Mouse (Mus musculus) midbrain, embryonic 16.5 days (tissue): Measurements from ENCODE around the gene Gucy1b1. TPM values are rescaled to one million over a fixed set of nuclear protein-coding genes. Genes with fewer than 3 reads are reported as not detected.

Experiments used
- ATAC-seq: fragments of 200-750 bp; cut with Nextera tagmentation; 2 replicates; pipeline ENCODE4 v1.8.0; 2017; ENCODE audit warnings: moderate TSS enrichment
- H3K27ac ChIP-seq: fragments of 300-500 bp; sonication (generic); 2 replicates; pipeline ENCODE4 v1.5.1; 2014; ENCODE audit warnings: mild to moderate bottlenecking, low read length, mixed read lengths
- H3K27me3 ChIP-seq: fragments of 300-500 bp; sonication (generic); 2 replicates; pipeline ENCODE4 v1.6.1; 2014; ENCODE audit warnings: low read depth, low read length, mixed read lengths; ENCODE audit not compliant: control insufficient read depth, insufficient read depth
- H3K36me3 ChIP-seq: fragments of 300-500 bp; sonication (generic); 2 replicates; pipeline ENCODE4 v1.6.1; 2014; ENCODE audit warnings: mild to moderate bottlenecking, low read length, moderate library complexity, mixed read lengths; ENCODE audit not compliant: control insufficient read depth, insufficient read depth
- H3K4me1 ChIP-seq: fragments of 300-500 bp; sonication (generic); 2 replicates; pipeline ENCODE4 v1.6.1; 2014; ENCODE audit warnings: mild to moderate bottlenecking, low read length, mixed read lengths; ENCODE audit not compliant: control insufficient read depth, insufficient read depth
- H3K4me2 ChIP-seq: fragments of 300-500 bp; sonication (generic); 2 replicates; pipeline ENCODE4 v1.6.1; 2014; ENCODE audit warnings: mild to moderate bottlenecking, low read length, mixed read lengths
- H3K4me3 ChIP-seq: fragments of 300-500 bp; sonication (generic); 2 replicates; pipeline ENCODE4 v1.5.1; 2014; ENCODE audit warnings: low read depth, mild to moderate bottlenecking, low read length, moderate library complexity, mixed read lengths
- H3K9ac ChIP-seq: fragments of 300-500 bp; sonication (generic); 2 replicates; pipeline ENCODE4 v1.6.1; 2014; ENCODE audit warnings: low read depth, low read length, mixed read lengths
- H3K9me3 ChIP-seq: fragments of 300-500 bp; sonication (generic); replicated peaks from 2 replicates; pipeline ENCODE4 v1.6.1; 2014; ENCODE audit warnings: mild to moderate bottlenecking, low read length, mixed read lengths; ENCODE audit not compliant: control insufficient read depth, poor library complexity, severe bottlenecking
- WGBS: fragments of 180-500 bp; shearing (Covaris S2); extraction: QIAGEN DNeasy Blood & Tissue Kit; methylation state at CpG from one replicate; pipeline ENCODE4 v1.1.7; 2014; 5-methylcytosine and 5-hydroxymethylcytosine counted together
- polyA plus RNA-seq: library from polyadenylated mRNA; unstranded; fragments of >200 nt; fragmentation: Nextera tagmentation; extraction: Ambion mirVana; gene quantifications from 2 replicates; pipeline ENCODE4 v1.2.1, GENCODE M21; 2015

Gene Gucy1b1
- polyA plus RNA-seq, 1 experiment from 2014 or later, result 65.9 TPM

DNA sequence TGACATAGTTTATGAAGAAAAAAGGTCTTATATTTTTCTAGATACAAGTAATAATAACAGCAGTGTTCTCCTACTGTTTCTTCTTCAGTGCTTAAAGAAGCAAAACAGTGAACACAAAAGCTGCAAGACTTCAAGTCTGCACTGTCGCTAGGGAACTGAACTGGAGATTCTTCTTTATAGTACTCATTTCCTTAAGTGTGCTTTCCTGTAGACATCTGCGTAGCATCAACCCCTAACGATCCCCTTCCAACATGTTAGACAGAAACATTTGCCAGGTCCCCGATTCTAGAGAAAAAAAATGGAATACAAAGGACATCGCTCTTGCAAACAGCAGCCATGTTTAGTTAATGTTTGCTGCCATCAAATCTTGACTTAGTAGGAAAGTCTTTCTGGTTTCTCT, 6.7 kb downstream of the Gucy1b1 start:
- Histone ChIP-seq H3K27me3 (no peaks in the 10 kb centered on the region), H3K9ac (no peak overlapping the region), H3K4me1 (peaks cover 7% of the 10 kb centered on the region; the same call in 1 of the 2 replicates), H3K4me3 (no peak overlapping the region), H3K27ac (no peak overlapping the region), H3K36me3 (no peaks in the 10 kb centered on the region), H3K9me3 (no peaks in the 10 kb centered on the region), H3K4me2 (no peak overlapping the region)
- 90% methylated on average over 5 of the region's 5 CpGs for WGBS
- ATAC-seq, result no peak

DNA sequence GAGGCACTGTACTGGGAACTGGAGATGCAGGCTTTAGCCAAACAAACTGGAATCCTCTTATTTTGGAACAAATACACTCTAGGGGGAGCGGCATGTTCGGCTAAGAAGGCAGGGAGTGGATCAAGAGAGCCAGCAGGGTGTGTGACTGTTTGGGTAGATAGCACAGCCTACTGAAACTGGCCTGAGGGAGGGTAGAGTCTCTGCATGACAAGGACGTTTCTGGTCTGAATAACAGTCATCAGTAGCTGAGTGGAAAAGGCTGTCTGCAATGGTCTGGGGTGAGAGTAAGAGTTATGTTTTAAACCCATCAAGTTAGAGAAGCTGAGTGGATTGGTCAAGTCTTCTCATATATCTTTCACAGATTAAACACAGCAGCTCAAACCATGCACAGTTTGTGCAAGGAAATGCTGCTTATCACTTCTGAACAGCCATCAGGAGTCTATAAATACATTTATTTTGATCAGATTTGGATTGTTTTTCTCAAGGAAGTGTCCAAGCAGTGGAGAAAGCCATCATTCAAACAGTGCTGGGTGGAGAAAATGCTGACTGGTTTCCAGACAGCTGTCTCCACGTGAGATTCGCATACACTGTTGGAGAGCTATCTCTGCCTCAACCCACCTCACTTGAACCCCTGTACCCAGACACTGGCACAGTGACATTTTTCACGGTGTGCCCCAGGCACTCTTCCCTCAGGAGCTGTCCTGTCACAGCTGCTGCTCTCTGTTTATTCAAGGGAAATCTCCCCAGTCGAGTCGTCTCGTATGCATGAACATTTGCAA, 12.9 kb downstream of the Gucy1b1 start:
- ATAC-seq, result peak; percentile 51; the same call in 1 of the 2 replicates
- WGBS, result 39% methylated on average over 9 of the region's 9 CpGs

GRCm38 (mm10) chr3:82057201-82057600, 17.3 kb downstream of the Gucy1b1 start:
- Histone ChIP-seq H3K9ac (no peak overlapping the region), H3K4me2 (no peak overlapping the region), H3K27ac (no peak overlapping the region), H3K36me3 (no peaks in the 10 kb centered on the region; the same call in 1 of the 2 replicates), H3K4me3 (no peak overlapping the region), H3K9me3 (no peaks in the 10 kb centered on the region), H3K27me3 (no peaks in the 10 kb centered on the region), H3K4me1 (0 out of 2 replicates have a peak, but pooled peaks cover 3% of the 10 kb centered on the region)
- no peak for ATAC-seq
- WGBS, result 73% methylated on average over 5 of the region's 5 CpGs

More for the DNA sequence above, 12.9 kb downstream of the Gucy1b1 start:
- no peaks in the 10 kb centered on the region for H3K36me3 ChIP-seq
- H3K4me3 ChIP-seq, result no peak overlapping the region
- no peaks in the 10 kb centered on the region for H3K27me3 ChIP-seq
- no peak overlapping the region for H3K4me2 ChIP-seq
- no peak overlapping the region for H3K27ac ChIP-seq
- H3K4me1 ChIP-seq, result 0 out of 2 replicates have a peak, but pooled peaks cover 5% of the 10 kb centered on the region
- H3K9me3 ChIP-seq, result no peaks in the 10 kb centered on the region
- H3K9ac ChIP-seq, result no peak overlapping the region

DNA sequence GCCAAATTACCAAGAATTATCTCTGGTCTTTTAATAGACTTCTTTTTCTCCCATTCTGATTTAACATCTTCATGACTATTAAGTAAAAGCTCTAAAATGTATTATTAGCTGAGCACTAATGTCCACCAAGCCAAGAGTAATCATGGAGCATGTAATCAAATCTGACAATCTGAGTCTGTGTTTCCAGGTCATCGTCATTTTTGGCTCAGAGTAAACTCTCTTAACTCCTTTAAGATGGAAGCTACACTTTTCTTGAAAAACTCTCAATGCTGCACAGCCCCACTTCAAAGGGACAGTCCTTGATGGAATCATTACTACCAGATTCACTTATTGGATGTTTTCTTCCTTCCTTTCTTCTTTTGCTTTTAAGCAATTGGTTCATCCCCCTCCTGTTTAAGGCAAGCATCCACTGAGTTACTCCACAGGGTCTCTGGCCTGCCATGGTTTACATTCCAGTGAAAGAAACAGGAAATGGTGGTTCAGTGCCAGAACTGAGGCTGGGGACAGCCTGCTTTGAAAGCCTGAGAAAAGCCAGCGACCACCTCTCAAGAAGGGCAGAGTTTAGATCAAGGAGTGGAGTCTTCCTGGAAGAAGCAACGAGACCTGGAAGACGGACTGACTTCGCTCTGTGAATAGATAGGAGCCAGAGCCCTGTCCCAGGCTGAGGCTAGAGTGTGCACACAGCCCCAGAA, 20.1 kb downstream of the Gucy1b1 start:
- no peak overlapping the region for H3K4me2 ChIP-seq
- no peaks in the 10 kb centered on the region; the same call in 1 of the 2 replicates for H3K36me3 ChIP-seq
- no peaks in the 10 kb centered on the region for H3K4me1 ChIP-seq
- ATAC-seq, result no peak
- H3K9me3 ChIP-seq, result no peaks in the 10 kb centered on the region
- no peak overlapping the region for H3K9ac ChIP-seq
- H3K27ac ChIP-seq, result no peak overlapping the region
- no peaks in the 10 kb centered on the region for H3K27me3 ChIP-seq
- no peak overlapping the region for H3K4me3 ChIP-seq
- 66% methylated on average over 5 of the region's 5 CpGs for WGBS

GRCm38 (mm10) chr3:82052029-82052428, 22.5 kb downstream of the Gucy1b1 start:
- no peaks in the 10 kb centered on the region; the same call in 1 of the 2 replicates for H3K36me3 ChIP-seq
- H3K27me3 ChIP-seq, result no peaks in the 10 kb centered on the region
- no peak overlapping the region for H3K4me3 ChIP-seq
- H3K9me3 ChIP-seq, result no peaks in the 10 kb centered on the region
- WGBS, result 35% methylated on average over 2 of the region's 2 CpGs
- H3K4me2 ChIP-seq, result no peak overlapping the region
- 0 out of 2 replicates have a peak, but pooled peaks cover 5% of the 10 kb centered on the region for H3K4me1 ChIP-seq
- H3K27ac ChIP-seq, result no peak overlapping the region
- no peak for ATAC-seq
- H3K9ac ChIP-seq, result no peak overlapping the region

DNA sequence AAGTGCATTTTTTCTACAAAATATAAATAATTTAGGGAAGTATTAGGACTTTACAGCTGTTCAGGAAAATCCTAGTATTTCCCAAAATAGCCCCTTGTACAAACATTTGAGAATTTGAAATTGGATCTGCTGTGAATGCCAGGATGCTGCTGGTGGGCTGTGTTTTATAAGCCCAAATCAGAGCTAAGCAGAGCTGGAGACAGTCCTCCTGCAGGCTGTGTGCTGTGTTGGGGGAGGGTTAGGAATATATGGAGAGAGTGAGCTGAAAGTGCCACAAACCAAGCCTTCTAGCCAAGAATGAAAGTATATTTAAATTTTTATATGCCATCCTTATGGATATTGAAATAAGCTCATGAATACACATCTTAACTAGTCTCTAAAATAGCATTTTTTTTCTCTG, 23.0 kb downstream of the Gucy1b1 start:
- Histone ChIP-seq H3K9ac (no peak overlapping the region), H3K4me2 (no peak overlapping the region), H3K4me1 (0 out of 2 replicates have a peak, but pooled peaks cover 5% of the 10 kb centered on the region), H3K27me3 (no peaks in the 10 kb centered on the region), H3K4me3 (no peak overlapping the region), H3K36me3 (no peaks in the 10 kb centered on the region; the same call in 1 of the 2 replicates), H3K27ac (no peak overlapping the region), H3K9me3 (no peaks in the 10 kb centered on the region)
- ATAC-seq, result no peak

- ATAC-seq, result no peak
- no peaks in the 10 kb centered on the region for H3K27me3 ChIP-seq
- no peak overlapping the region for H3K4me2 ChIP-seq
- no peaks in the 10 kb centered on the region for H3K9me3 ChIP-seq
- 0 out of 2 replicates have a peak, but pooled peaks cover 5% of the 10 kb centered on the region for H3K4me1 ChIP-seq
- no peak overlapping the region for H3K27ac ChIP-seq
- no peak overlapping the region for H3K9ac ChIP-seq
- WGBS, result 50% methylated on average over 7 of the region's 7 CpGs
- H3K4me3 ChIP-seq, result no peak overlapping the region
- peaks cover 4% of the 10 kb centered on the region; the same call in 1 of the 2 replicates for H3K36me3 ChIP-seq
These were observed 25.8 kb downstream of the Gucy1b1 start for GRCm38 (mm10) chr3:82048681-82049080.

- no peaks in the 10 kb centered on the region for H3K9me3 ChIP-seq
- 39% methylated on average over 4 of the region's 4 CpGs for WGBS
- ATAC-seq, result peak; percentile 40
These were observed 26.4 kb downstream of the Gucy1b1 start for GRCm38 (mm10) chr3:82048078-82048477.

More at GRCm38 (mm10) chr3:82048078-82048477, 26.4 kb downstream of the Gucy1b1 start:
- no peak overlapping the region for H3K4me2 ChIP-seq
- H3K27ac ChIP-seq, result no peak overlapping the region
- 0 out of 2 replicates have a peak, but pooled peaks cover 5% of the 10 kb centered on the region for H3K4me1 ChIP-seq
- peaks cover 7% of the 10 kb centered on the region; the same call in 1 of the 2 replicates for H3K36me3 ChIP-seq
- no peaks in the 10 kb centered on the region for H3K27me3 ChIP-seq
- H3K4me3 ChIP-seq, result no peak overlapping the region
- H3K9ac ChIP-seq, result no peak overlapping the region
